In genomic region chr8:111941101-111941454, GRCm38 (mm10) we compare ENCODE assay signal across 8 mouse cellular contexts. TPM values are rescaled to one million over a fixed set of nuclear protein-coding genes. Genes with fewer than 3 reads are reported as not detected.
DNase-seq lines count a peak whose midpoint lies in the region; ATAC-seq and TF ChIP-seq lines count a peak whose summit lies in the region.

No protein-coding gene starts in this region.

- ATAC-seq in erythroblast, adult 5-6 weeks (replicated peaks; ENCODE audit: low FRiP score, poor library complexity, severe bottlenecking) = peak; percentile 51
- ATAC-seq in heart, embryonic 16.5 days (replicated peaks; ENCODE audit: extremely low read depth, insufficient read depth, low FRiP score) = 0 out of 2 replicates have a peak, but pooled peaks have one; percentile 15

- peak overlapping the region; percentile 96 for H3K4me2 ChIP-seq in heart, embryonic 16.5 days (ENCODE audit: low read depth, low read length)

- H3K4me3 ChIP-seq in E14TG2a.4 (replicated peaks; ENCODE audit: low read length) = peak overlapping the region; percentile 100
- H3K4me3 ChIP-seq in heart, embryonic 16.5 days (ENCODE audit: low read length) = peak overlapping the region; percentile 99

- H3K9me3 ChIP-seq in E14TG2a.4 (ENCODE audit: low read length) = no peaks in the 10 kb centered on the region
- H3K9me3 ChIP-seq in heart, embryonic 16.5 days (replicated peaks; ENCODE audit: control insufficient read depth, low read length) = no peaks in the 10 kb centered on the region

- WGBS in heart, embryonic 16.5 days = under 1% methylated on average over 23 of the region's 23 CpGs

- no peaks in the 10 kb centered on the region for H3K27me3 ChIP-seq in E14TG2a.4 (ENCODE audit: insufficient read depth, low read length)
- H3K27me3 ChIP-seq in heart, embryonic 16.5 days (ENCODE audit: control insufficient read depth, insufficient read depth, low read length) = no peaks in the 10 kb centered on the region

- H3K9ac ChIP-seq in heart, embryonic 16.5 days (ENCODE audit: low read length) = peak overlapping the region; percentile 93

- peaks cover 90% of the 10 kb centered on the region for H3K4me1 ChIP-seq in E14TG2a.4 (replicated peaks; ENCODE audit: low read depth, low read length)
- peaks cover 14% of the 10 kb centered on the region for H3K4me1 ChIP-seq in heart, embryonic 16.5 days (ENCODE audit: control insufficient read depth, insufficient read depth, low read length)

- H3K27ac ChIP-seq in heart, embryonic 16.5 days (ENCODE audit: low read length) = peak overlapping the region; percentile 78

- peak; percentile 38 for DNase-seq in adrenal gland, adult 8-10 months
- DNase-seq in kidney, postnatal 10 days = peak; percentile 81
- DNase-seq in lung, postnatal 14 days = peak; percentile 46
- DNase-seq in ovary, adult 18-20 months (ENCODE audit: low spot score) = peak; percentile 8
- DNase-seq in thymus, postnatal 25 days = peak; percentile 54

- no peak for TF ChIP-seq CTCF in E14TG2a.4 (conservative IDR thresholded peaks at IDR 0.05; ENCODE audit: low read length)

- peaks cover 45% of the 10 kb centered on the region for H3K36me3 ChIP-seq in E14TG2a.4 (ENCODE audit: insufficient read depth, low read length)
- peaks cover 13% of the 10 kb centered on the region for H3K36me3 ChIP-seq in heart, embryonic 16.5 days (ENCODE audit: control insufficient read depth, insufficient read depth)

RNA-seq across cellular contexts. Expression of gene Gabarapl2, which starts 0.6 kb away (rescaled TPM):
- total RNA-seq in adrenal gland, adult 8-10 months (2022) = 100 to 1,000 TPM; 168 to 223 (median 188) TPM
- total RNA-seq in erythroblast, adult 5-6 weeks (2015; ENCODE audit: low replicate concordance) = 113 and 121 TPM in 2 replicates
- total RNA-seq in erythroblast, adult 5-6 weeks (2017; ENCODE audit: low replicate concordance) = 170 and 171 TPM in 2 replicates
- 198 and 211 TPM in 2 replicates for polyA plus RNA-seq in heart, embryonic 16.5 days (2015; fragmentation: Nextera tagmentation; extraction: Ambion mirVana)

RNA-seq across cellular contexts. Expression of gene Tmem231, which starts 7.4 kb away (rescaled TPM):
- 10 to 100 TPM in 2 of 4 experiments, 1 to 10 TPM in 2; 6.3 to 12.4 (median 9.5) TPM for total RNA-seq in adrenal gland, adult 8-10 months (2022)
- 2.7 TPM in 1 of 2 replicates, not detected in the other for total RNA-seq in erythroblast, adult 5-6 weeks (2015; ENCODE audit: low replicate concordance)
- 4.7 and 5.0 TPM in 2 replicates for total RNA-seq in erythroblast, adult 5-6 weeks (2017; ENCODE audit: low replicate concordance)
- 4.4 and 4.7 TPM in 2 replicates for polyA plus RNA-seq in heart, embryonic 16.5 days (2015; fragmentation: Nextera tagmentation; extraction: Ambion mirVana)

RNA-seq across cellular contexts. Expression of gene Chst5, which starts 30.8 kb away (rescaled TPM):
- total RNA-seq in adrenal gland, adult 8-10 months (2022) = not detected
- not detected in 2 replicates for total RNA-seq in erythroblast, adult 5-6 weeks (2015; ENCODE audit: low replicate concordance)
- total RNA-seq in erythroblast, adult 5-6 weeks (2017; ENCODE audit: low replicate concordance) = not detected in 2 replicates
- 0.41 and 1.4 TPM in 2 replicates for polyA plus RNA-seq in heart, embryonic 16.5 days (2015; fragmentation: Nextera tagmentation; extraction: Ambion mirVana)

RNA-seq across cellular contexts. Expression of gene Adat1, which starts 51.0 kb away (rescaled TPM):
- 1 to 10 TPM; 4.4 to 6.1 (median 5.6) TPM for total RNA-seq in adrenal gland, adult 8-10 months (2022)
- total RNA-seq in erythroblast, adult 5-6 weeks (2015; ENCODE audit: low replicate concordance) = 0.77 and 1.9 TPM in 2 replicates
- 0.70 and 1.4 TPM in 2 replicates for total RNA-seq in erythroblast, adult 5-6 weeks (2017; ENCODE audit: low replicate concordance)
- polyA plus RNA-seq in heart, embryonic 16.5 days (2015; fragmentation: Nextera tagmentation; extraction: Ambion mirVana) = 5.6 and 5.9 TPM in 2 replicates

Comparison
In these comparisons a context has a peak if more than half of its experiments do, and no peak if none do; other contexts are left out.
1. Peak in every context shown above with its lines: DNase-seq, ATAC-seq, H3K4me3 ChIP-seq and H3K27ac ChIP-seq.
2. DNase-seq: peak in every context shown above with its lines; median percentile 81 in kidney, postnatal 10 days; 54 in thymus, postnatal 25 days; 46 in lung, postnatal 14 days; 38 in adrenal gland, adult 8-10 months; 8 in ovary, adult 18-20 months.